Mouse (Mus musculus) midbrain, embryonic 14.5 days (tissue): ENCODE measurements at regions not wholly inside any gene's neighbourhood (a gene's known extent, or its start where the extent isn't known, plus 50 kb on each side); places are given as distances from the start of the nearest gene placed in this dataset.
A peak's percentile ranks its signal among the peaks of the same experiment; 100 is the strongest.

Source experiments
- ATAC-seq: fragments of 200-750 bp; cut with Nextera tagmentation; 2 replicates; pipeline ENCODE4 v1.8.0; 2017; ENCODE audit warnings: moderate number of reproducible peaks, moderate library complexity; ENCODE audit not compliant: low FRiP score, low TSS enrichment
- DNase-seq: peaks from one replicate; pipeline ENCODE4 v3.0.0-alpha.2; 2015
- H3K27ac ChIP-seq: fragments of 300-500 bp; sonication (generic); replicated peaks from 2 replicates; pipeline ENCODE4 v1.5.1; 2014; ENCODE audit warnings: mild to moderate bottlenecking, low read depth, low read length, moderate library complexity
- H3K27me3 ChIP-seq: fragments of 300-500 bp; sonication (generic); 2 replicates; pipeline ENCODE4 v1.6.1; 2014; ENCODE audit warnings: low read length, control low read depth, mixed read lengths; ENCODE audit not compliant: control insufficient read depth, insufficient read depth
- H3K36me3 ChIP-seq: fragments of 300-500 bp; sonication (generic); 2 replicates; pipeline ENCODE4 v1.6.1; 2014; ENCODE audit warnings: low read length, control low read depth; ENCODE audit not compliant: control insufficient read depth, insufficient read depth
- H3K4me1 ChIP-seq: fragments of 300-500 bp; sonication (generic); 2 replicates; pipeline ENCODE4 v1.6.1; 2014; ENCODE audit warnings: mild to moderate bottlenecking, antibody characterized with exemption, low read length, control low read depth; ENCODE audit not compliant: control insufficient read depth, insufficient read depth
- H3K4me2 ChIP-seq: fragments of 300-500 bp; sonication (generic); 2 replicates; pipeline ENCODE4 v1.6.1; 2014; ENCODE audit warnings: mild to moderate bottlenecking, low read length, moderate library complexity
- H3K4me3 ChIP-seq: fragments of 300-500 bp; sonication (generic); replicated peaks from 2 replicates; pipeline ENCODE4 v1.5.1; 2014; ENCODE audit warnings: low read depth, low read length
- H3K9ac ChIP-seq: fragments of 300-500 bp; sonication (generic); replicated peaks from 2 replicates; pipeline ENCODE4 v1.6.1; 2014; ENCODE audit warnings: mild to moderate bottlenecking, low read length, moderate library complexity
- H3K9me3 ChIP-seq: fragments of 300-500 bp; sonication (generic); 2 replicates; pipeline ENCODE4 v1.6.1; 2016; ENCODE audit warnings: low read length, control low read depth, mixed read lengths; ENCODE audit not compliant: control insufficient read depth
- WGBS: fragments of 180-500 bp; shearing (Covaris S2); extraction: QIAGEN DNeasy Blood & Tissue Kit; methylation state at CpG from one replicate; pipeline ENCODE4 v1.1.7; 2014; 5-methylcytosine and 5-hydroxymethylcytosine counted together

DNA sequence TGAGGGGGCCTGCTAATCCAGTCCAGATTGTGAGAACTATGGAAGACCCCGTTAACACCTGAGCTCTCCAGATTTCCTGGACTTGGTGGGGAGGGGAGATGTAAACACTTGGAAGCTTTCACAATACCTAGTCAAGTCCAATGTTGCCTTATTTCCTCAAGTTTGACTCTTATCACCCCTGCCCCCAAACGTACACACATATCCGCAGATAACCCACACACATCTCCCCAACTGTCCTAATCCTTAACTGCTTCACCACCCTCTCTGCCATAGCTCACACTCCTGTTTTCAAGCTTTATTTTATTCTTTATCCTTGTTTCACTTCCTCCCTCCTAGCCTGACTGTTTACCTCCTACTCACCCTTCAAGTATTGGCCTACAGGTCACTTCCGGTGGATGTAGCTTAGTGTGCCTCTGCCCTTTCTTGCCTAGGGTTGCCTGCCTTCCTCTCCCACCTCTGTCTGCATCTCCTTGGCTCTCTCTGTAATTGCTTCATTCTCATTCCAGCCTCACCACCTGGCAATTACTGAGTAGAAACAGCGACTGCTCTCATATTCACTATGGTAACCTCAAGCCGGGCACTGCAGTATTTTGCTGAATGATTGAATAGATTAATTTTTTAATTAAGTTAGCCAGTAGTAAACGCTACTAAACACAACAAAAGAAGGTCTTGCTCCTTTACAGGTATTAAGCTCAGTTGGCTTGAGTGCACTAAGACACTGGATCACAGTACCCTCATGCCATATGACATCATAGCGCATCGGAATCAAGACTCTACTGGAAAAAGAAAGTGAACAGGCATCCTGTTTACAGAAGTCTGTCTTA lies 125.3 kb upstream of the Cpeb2 start:
- H3K36me3 ChIP-seq: no peaks in the 10 kb centered on the region
- H3K9ac ChIP-seq: no peak overlapping the region
- DNase-seq: no peak
- H3K4me1 ChIP-seq: peaks cover 7% of the 10 kb centered on the region; the same call in 1 of the 2 replicates
- 73% methylated on average over 9 of the region's 9 CpGs for WGBS
- ATAC-seq: 0 out of 2 replicates have a peak, but pooled peaks have one; percentile 24
- H3K27ac ChIP-seq: 0 out of 2 replicates have a peak overlapping the region, but pooled peaks have one; percentile 22
- no peak overlapping the region for H3K4me2 ChIP-seq
- H3K9me3 ChIP-seq: no peaks in the 10 kb centered on the region
- no peak overlapping the region for H3K4me3 ChIP-seq
- no peaks in the 10 kb centered on the region for H3K27me3 ChIP-seq

DNA sequence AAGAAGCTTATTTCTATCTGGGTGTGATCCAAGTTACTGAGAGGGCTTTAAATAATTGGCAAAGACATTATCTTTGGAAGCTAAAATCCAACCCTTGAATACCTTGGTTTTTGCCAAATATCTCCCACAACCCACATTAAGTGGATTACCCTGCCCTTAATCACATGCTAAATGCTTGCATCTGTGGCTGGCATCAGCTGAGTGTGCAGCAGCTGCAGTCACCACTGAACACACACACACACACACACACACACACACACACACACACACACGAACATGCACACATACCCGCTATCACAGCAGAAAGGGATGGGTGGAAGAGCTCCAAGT lies 124.7 kb upstream of the Cpeb2 start:
- no peaks in the 10 kb centered on the region for H3K36me3 ChIP-seq
- H3K27ac ChIP-seq: no peak overlapping the region
- 72% methylated on average over 2 of the region's 2 CpGs for WGBS
- H3K9me3 ChIP-seq: no peaks in the 10 kb centered on the region
- no peak overlapping the region for H3K9ac ChIP-seq
- no peak overlapping the region for H3K4me3 ChIP-seq
- ATAC-seq: peak; percentile 28; the same call in 1 of the 2 replicates
- H3K4me1 ChIP-seq: peaks cover 7% of the 10 kb centered on the region; the same call in 1 of the 2 replicates
- no peaks in the 10 kb centered on the region for H3K27me3 ChIP-seq
- no peak overlapping the region for H3K4me2 ChIP-seq
- DNase-seq: peak; percentile 32

DNA sequence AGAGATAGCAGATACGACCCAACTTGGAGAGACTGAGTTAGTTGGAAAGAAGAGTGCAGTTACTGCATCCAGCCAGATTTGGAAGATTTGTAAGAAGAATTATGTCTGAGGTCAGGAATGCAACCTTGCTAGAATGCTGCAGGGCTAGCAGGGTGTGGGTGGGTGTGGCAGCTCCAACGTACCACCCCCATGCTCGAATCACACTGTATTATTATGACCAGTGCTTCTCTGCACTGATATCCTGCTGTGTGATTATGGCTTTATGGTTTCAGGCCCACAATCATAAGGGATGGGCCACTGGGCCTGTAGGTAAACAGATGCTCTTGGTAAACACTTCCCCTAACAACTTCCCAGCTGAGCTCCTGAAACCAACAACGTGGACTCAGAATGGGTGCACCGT lies 122.8 kb upstream of the Cpeb2 start:
- Histone ChIP-seq H3K9me3 (no peaks in the 10 kb centered on the region), H3K27ac (no peak overlapping the region), H3K27me3 (no peaks in the 10 kb centered on the region), H3K4me3 (no peak overlapping the region), H3K4me2 (no peak overlapping the region), H3K9ac (no peak overlapping the region), H3K36me3 (no peaks in the 10 kb centered on the region), H3K4me1 (peaks cover 7% of the 10 kb centered on the region; the same call in 1 of the 2 replicates)
- 88% methylated on average over 5 of the region's 5 CpGs for WGBS
- ATAC-seq (no peak), DNase-seq (no peak)

DNA sequence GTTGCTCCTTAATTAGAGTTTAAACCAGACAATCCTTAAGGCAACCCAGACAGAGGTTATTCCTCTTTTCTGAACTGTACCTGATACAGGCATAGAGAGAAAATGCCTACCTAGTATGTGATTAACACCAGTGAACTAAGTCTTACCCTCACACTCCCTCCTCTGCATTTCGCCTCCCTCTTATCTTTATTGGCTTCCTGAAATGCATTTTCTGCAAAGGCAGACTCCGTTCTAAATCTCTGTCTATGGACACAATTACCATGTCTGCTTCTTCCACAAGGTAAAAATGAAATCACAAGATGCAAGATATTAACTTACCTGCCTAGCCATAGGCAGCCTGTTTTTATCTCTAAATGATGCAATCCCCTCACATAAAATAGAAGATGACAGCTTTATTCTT lies 121.2 kb upstream of the Cpeb2 start:
- Histone ChIP-seq H3K4me3 (no peak overlapping the region), H3K4me1 (peaks cover 7% of the 10 kb centered on the region; the same call in 1 of the 2 replicates), H3K36me3 (no peaks in the 10 kb centered on the region), H3K9me3 (no peaks in the 10 kb centered on the region), H3K9ac (no peak overlapping the region), H3K4me2 (no peak overlapping the region), H3K27me3 (no peaks in the 10 kb centered on the region), H3K27ac (no peak overlapping the region)
- no peak for DNase-seq
- no peak for ATAC-seq
- 78% methylated on average over 2 of the region's 2 CpGs for WGBS

- no peak overlapping the region for H3K4me2 ChIP-seq
- no peaks in the 10 kb centered on the region for H3K36me3 ChIP-seq
- 75% methylated on average over 12 of the region's 12 CpGs for WGBS
- H3K9ac ChIP-seq: no peak overlapping the region
- no peaks in the 10 kb centered on the region for H3K27me3 ChIP-seq
- no peaks in the 10 kb centered on the region for H3K9me3 ChIP-seq
- H3K27ac ChIP-seq: no peak overlapping the region
- H3K4me3 ChIP-seq: no peak overlapping the region
- no peak for DNase-seq
- no peaks in the 10 kb centered on the region for H3K4me1 ChIP-seq
- no peak for ATAC-seq
Observed at GRCm38 (mm10) chr5:43113405-43114119, 119.4 kb upstream of the Cpeb2 start.

DNA sequence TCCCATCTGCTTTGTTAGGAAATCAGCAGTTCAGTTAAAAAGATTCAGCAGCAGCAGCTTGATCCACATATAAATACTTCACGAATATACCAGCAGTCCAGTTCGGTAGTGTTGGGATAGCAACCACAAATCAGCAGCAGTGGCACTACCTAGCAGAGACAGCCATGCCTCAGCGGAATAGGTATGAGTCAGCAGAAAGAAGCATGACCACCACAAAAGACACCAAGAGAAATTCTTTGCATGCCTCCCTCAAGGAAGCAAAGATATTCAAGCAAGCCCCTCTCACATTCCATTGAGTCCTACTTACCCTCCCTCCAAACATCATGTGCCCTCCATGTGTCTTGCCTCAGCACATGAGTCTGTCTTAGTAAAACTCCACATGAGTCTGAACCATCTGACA lies 117.5 kb upstream of the Cpeb2 start:
- no peaks in the 10 kb centered on the region for H3K36me3 ChIP-seq
- 95% methylated on average over 3 of the region's 3 CpGs for WGBS
- ATAC-seq (no peak), DNase-seq (no peak)
- no peak overlapping the region for H3K4me2 ChIP-seq
- no peak overlapping the region for H3K4me3 ChIP-seq
- H3K27me3 ChIP-seq: no peaks in the 10 kb centered on the region
- no peak overlapping the region for H3K27ac ChIP-seq
- H3K9me3 ChIP-seq: no peaks in the 10 kb centered on the region
- no peaks in the 10 kb centered on the region for H3K4me1 ChIP-seq
- no peak overlapping the region for H3K9ac ChIP-seq

DNA sequence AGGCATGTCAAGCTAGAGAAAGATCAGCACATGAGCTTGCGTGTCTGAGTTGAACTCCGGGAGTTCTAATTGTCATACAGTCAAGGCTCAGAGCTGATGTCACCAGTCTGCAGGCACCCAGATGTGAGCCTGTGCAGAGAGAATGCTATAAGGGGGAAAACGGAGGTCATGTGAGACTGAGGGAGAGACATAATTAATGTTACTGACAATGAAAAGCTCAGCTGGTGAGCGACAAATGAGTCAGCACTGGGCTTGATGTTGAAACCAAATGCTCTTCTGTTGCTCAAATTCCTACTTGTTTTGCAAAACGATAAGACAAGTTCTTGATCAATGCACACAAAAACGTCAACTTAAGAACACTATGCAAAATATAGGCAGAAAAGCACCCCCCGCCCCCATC lies 116.1 kb upstream of the Cpeb2 start:
- WGBS: 83% methylated on average over 7 of the region's 7 CpGs
- ATAC-seq: no peak
- Histone ChIP-seq H3K4me2 (no peak overlapping the region), H3K27me3 (no peaks in the 10 kb centered on the region), H3K36me3 (no peaks in the 10 kb centered on the region), H3K4me1 (no peaks in the 10 kb centered on the region), H3K27ac (no peak overlapping the region), H3K9ac (no peak overlapping the region), H3K4me3 (no peak overlapping the region), H3K9me3 (no peaks in the 10 kb centered on the region)
- DNase-seq: no peak

DNA sequence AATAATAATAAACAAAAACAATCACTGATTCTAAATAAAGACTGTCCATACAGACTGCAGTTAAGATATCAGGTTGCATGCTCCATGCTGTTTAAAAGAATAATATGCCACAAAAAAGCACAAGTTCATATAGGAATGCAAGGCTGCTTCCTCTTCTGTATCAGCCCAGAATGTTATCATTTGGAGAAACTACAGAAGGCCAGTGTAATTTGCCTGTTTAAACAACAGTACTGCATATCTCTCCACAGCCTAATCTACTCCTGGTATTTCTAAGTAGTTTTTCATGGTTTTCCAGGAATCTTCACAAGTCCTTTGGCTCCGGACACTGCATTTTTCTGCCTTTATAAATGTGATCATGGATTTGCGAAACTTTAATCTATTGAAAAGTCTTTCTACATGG lies 111.9 kb upstream of the Cpeb2 start:
- H3K36me3 ChIP-seq: no peaks in the 10 kb centered on the region
- no peak overlapping the region for H3K9ac ChIP-seq
- no peak overlapping the region for H3K4me2 ChIP-seq
- H3K27ac ChIP-seq: no peak overlapping the region
- H3K4me3 ChIP-seq: no peak overlapping the region
- no peak for ATAC-seq
- no peaks in the 10 kb centered on the region for H3K4me1 ChIP-seq
- H3K9me3 ChIP-seq: no peaks in the 10 kb centered on the region
- no peaks in the 10 kb centered on the region for H3K27me3 ChIP-seq
- WGBS: 96% methylated on average over 2 of the region's 2 CpGs
- no peak for DNase-seq

DNA sequence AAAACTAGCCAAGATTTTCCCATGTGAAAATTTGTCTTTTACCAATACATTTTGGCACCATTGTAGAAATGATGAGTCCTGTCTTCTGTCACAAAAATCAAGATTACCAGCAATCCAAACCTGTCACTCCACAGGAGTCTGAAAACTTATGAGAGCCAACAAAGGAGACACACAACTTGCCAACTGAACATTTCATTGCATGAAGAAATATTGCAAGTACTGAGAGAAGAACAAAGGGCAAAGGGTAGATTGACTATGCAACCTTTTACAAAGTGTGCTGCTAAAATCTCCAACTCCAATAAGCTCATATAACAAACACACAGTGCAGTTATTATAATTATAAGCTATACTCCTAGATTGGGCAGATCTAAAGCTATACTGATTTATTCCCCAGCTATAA lies 108.7 kb upstream of the Cpeb2 start:
- ATAC-seq (no peak), DNase-seq (no peak)
- Histone ChIP-seq H3K36me3 (no peaks in the 10 kb centered on the region), H3K4me3 (no peak overlapping the region), H3K9ac (no peak overlapping the region), H3K9me3 (no peaks in the 10 kb centered on the region), H3K27ac (no peak overlapping the region), H3K27me3 (no peaks in the 10 kb centered on the region), H3K4me1 (no peaks in the 10 kb centered on the region), H3K4me2 (no peak overlapping the region)
